Mouse (Mus musculus): ENCODE data around the gene Ell.
"Not testable (repeated sequence)": the region's sequence is repeated elsewhere in the genome, so short reads cannot be mapped to it uniquely, and the experiment has no call there.

Ell gene

DNA sequence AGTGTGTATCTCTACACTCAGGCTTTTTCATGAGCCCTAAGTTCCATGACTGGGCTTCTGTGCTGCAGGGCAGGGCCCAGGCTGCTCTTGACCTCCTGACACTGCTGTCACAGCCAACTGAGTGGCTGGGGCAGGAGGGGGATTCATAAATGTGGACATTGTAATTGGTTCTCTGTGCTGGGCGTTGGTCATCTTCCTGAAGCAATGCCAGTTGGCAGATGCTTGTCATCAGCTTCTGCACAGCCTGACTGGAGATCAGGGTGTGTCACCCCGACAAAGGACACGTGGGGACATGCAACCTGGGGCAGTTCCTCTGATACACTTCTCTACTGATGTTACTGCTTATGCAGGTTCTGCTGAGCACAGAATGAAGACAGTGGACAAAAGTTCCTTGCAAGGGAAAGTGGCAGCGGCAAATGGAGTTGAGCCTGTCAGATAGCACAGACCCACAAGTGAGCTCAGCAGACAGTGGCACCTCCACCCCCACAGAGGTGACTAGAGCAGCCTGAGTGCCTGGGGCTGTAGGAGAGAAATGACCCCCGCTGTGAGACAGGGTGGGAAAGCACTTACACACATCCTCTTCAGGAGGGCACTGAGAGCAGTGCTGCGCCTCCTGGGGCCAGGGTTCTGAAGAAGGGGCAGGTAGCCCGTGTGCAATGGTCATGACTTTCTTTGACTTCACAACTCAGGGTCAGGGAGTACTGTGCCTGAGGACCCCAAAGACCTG lies 22.7 kb downstream of the Ell start:
- in situ Hi-C loops (cut with MboI; ENCODE audit: low sequenced_read_pairs): no loop called here

DNA sequence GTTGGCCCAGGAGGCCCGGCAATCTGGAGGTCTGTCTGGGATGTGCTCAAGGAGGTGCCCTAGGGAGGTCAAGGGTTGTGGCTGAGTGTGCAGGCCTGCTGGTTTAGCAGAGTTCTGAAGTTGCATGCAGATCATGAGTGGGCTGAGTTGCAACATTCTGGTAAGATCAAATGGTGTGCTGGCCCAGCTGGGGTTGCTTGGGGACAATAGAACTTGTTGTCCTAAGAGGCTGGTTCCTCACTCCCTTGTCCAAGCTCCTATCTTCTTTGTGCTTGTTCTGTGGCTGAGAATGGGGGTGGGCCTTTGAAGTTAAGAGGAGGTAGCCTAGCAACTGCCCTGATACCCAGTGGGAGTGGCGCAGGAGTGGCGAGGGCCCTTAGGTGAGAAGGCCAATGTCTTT lies 23.5 kb downstream of the Ell start:
- in situ Hi-C loops (cut with MboI; ENCODE audit: low sequenced_read_pairs): no loop called here

DNA sequence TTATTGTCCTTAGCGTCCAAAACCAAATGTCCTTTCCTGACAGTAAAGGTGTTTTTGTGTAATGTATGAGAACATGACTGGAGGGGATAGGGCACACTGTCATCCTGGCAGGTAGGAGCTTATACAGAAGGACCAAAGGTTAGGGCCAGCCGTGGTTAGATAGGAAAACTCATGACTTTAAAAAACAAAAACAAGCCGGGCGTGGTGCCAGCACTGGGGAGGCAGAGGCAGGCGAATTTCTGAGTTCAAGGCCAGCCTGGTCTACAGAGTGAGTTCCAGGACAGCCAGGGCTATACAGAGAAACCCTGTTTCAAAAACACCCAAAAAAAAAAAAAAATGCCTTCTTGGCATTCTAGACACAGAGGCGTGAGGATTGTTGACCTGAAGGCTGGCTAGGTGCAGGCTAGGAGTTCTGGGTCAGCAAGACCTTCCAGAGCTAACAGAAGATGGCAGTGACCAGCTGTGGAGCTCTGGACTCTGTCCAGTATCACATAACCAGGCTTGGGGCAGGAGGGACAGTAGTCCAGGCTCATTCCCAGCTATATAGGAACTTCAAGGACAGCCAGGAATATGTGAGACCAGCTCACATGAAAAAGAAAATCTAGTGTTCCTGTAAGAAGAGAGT lies 24.6 kb downstream of the Ell start:
- in situ Hi-C loops (cut with MboI; ENCODE audit: low sequenced_read_pairs): no loop called here

DNA sequence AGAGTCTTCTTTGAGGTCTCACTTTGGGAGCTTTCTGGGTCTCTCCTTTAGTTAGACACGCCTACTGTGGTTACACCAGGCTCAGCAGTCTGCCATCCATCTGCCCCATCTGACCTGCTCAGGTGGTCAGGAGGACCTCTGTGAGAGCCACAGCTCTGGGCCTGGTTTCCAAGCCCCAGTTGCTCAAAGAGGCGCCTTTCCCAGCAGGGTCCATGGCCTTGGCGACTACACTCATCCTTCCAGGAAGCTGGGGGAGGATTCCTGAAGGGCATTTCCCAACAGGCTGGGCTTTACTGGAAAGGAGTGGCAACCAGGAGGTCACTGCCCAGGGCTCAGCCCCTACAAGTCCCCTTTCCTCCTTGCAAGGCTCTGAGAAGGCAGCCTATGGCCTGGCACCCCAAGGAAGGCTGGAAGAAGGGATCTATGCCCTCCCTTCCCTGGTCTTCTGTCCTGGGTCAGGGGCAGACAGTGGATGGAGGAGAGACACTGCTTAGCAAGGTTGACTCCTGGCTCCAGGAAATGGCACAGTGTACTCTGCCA lies 25.5 kb downstream of the Ell start:
- in situ Hi-C loops (cut with MboI; ENCODE audit: low sequenced_read_pairs): no loop called here

DNA sequence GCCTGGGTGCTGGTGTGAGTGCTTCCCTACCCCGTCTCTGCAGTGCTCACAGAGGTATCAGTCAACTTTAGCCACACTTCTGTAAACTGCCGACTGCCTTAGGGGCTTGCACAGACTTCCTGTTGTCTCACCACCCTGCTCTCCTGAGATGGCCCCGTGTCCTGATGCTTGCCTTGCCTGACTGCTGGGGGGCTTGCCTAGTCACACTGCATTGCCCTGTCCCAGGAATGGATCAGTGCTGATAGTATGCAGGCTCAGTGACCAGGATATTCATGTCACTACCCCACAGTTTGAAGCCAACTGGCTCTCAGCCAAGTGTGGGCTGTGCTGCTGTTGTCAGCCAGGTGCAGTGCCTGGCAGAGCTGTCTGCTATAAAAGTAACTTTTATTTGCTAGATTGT lies 26.3 kb downstream of the Ell start:
- in situ Hi-C loops (cut with MboI; ENCODE audit: low sequenced_read_pairs): no loop called here

DNA sequence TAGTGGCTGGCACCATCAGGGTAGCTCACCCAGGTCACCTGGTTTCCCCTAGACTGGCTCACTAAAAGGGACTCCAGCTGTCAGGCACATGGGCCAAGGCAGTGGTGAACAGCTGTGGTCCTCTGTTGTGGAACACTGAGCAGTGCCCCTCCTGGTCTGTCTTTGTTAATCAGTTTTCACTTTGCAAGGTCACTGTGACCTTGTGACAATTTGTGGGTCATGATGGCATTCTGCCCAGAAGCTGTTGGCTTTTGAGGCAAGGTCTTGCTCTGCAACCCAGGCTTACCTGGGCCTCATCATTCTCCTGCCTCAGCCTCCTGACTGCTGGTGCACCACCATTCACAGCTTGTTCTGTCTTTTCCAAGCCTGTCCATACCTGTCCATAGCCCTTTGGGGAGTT lies 31.1 kb downstream of the Ell start:
- in situ Hi-C loops (cut with MboI; ENCODE audit: low sequenced_read_pairs): no loop called here

- in situ Hi-C loops (cut with MboI; ENCODE audit: low sequenced_read_pairs): no loop called here
These were observed 31.7 kb downstream of the Ell start for GRCm38 (mm10) chr8:70570990-70571389.

- in situ Hi-C loops (cut with MboI; ENCODE audit: low sequenced_read_pairs): no loop called here
These were observed 35.0 kb downstream of the Ell start for GRCm38 (mm10) chr8:70574302-70574701.

DNA sequence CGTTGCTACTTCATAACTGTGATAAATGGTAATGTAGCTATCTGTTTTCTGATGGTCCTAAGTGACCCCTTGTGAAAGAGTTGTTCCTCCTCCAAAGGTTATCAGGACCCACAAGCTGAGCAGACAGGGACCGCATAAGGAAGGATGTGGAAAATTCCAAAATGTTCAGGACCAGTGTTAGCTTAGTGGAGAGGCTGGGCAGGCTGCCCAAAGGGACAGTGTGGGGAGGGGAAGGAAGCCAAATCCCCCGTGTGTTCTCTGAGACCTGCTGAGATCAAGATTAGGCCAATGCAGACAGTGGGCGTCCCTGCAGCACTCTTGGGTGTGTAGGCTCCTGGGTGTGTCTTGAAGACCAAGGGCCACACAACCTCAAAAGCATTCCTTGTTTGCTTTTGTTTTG lies 35.7 kb downstream of the Ell start:
- in situ Hi-C loops (cut with MboI; ENCODE audit: low sequenced_read_pairs): no loop called here

DNA sequence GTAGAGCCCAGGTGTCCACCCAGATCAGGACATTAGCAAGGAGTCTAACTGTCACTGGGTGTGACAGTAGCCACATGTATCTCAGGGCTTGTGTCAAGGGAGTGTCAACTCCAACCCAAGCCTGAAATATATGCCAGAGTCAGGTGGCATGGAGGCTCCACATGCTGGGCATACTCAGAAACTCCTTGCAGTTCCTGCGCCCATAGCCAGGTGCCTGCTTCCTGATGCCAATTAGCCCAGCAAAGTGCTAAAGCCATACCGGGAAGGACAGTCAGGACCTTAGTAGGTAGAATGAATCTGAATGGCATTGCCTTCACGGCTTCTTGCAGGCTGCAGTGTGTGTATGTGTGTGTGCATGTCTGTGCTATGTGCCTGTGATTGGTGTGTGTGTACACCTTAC lies 38.0 kb downstream of the Ell start:
- in situ Hi-C loops (cut with MboI; ENCODE audit: low sequenced_read_pairs): no loop called here

GRCm38 (mm10) chr8:70583476-70584387 lies 44.5 kb downstream of the Ell start:
- in situ Hi-C loops (cut with MboI; ENCODE audit: low sequenced_read_pairs): no loop called here

GRCm38 (mm10) chr8:70584606-70585257 lies 45.5 kb downstream of the Ell start:
- in situ Hi-C loops (cut with MboI; ENCODE audit: low sequenced_read_pairs): no loop called here

GRCm38 (mm10) chr8:70585258-70585652 lies 46.0 kb downstream of the Ell start:
- in situ Hi-C loops (cut with MboI; ENCODE audit: low sequenced_read_pairs): no loop called here

DNA sequence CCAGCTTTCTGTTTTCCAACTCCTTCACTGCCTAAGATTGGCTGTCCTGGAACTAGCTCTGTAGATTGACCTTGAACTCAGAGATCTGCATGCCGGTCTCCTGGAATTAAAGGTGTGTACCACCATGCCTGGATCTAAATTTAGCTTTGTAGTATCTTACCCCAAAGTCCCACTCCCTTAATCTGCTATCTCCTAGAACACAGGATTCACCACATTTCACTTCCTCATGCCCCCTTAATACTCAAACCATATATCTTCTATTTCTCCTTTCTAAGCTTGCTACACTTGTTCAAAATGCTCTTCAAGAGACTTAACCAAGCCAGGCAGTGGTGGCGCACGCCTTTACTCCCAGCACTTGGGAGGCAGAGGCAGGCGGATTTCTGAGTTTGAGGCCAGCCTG lies 48.7 kb downstream of the Ell start:
- in situ Hi-C loops (cut with MboI; ENCODE audit: low sequenced_read_pairs): not testable (repeated sequence)

GRCm38 (mm10) chr8:70591569-70591968 lies 52.3 kb downstream of the Ell start:
- in situ Hi-C loops (cut with MboI; ENCODE audit: low sequenced_read_pairs): no loop called here

DNA sequence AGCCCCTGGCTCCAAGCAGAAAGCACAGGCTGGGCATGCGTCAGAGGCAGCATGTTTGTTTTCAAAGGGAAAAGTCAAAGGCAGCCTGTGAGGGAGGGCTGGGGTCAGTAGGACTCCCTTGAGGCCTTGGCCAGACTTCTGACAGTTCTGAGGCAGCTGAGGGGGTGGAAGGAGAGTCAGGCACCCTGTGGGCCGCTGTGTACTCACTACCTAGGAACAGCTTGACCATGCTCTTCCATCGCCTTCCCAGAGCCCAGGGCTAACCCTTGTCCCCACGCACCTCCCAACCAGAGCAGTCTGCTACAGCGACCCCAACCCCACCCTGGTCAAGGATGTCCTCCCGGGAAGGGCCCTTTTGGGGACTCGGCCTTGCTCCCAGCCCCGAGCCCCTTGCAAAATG lies 53.9 kb downstream of the Ell start:
- in situ Hi-C loops (cut with MboI; ENCODE audit: low sequenced_read_pairs): no loop called here

DNA sequence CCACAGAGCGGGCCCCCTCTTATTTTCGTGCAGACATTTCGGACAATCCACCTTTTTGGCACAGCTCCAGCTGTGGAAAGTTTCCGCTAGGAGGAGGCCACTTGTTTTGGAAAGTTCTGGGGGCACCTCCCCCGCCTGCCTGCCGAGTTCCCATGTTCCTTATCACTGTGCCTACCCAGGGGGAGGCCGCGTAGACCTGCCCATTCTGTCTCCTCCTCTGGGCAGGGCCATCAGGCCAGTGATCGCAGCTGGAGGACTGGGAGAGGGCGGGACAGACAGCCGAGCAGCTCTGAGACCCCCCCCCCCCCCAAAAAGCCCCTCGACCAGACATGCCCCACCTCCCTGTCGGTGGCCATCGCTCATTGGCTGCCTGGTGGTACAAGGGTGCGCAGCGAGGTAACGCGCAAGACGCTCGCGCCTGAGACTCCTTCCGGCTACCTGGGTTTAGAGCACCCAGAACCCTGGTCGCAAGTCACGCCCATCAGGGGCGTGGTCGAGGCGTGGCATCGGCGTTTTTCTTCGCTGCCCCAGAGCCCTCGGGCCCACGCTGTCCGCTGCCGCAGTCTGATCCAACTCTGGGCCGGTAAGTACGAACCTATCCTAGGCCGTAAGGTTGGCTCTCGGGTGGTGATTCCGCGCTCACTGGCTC lies 54.8 kb downstream of the Ell start, which contains the start of gene Isyna1:
Isyna1 (plus strand) TSS at position 413 of the 649 bp plus-strand sequence.
- in situ Hi-C loops (cut with MboI; ENCODE audit: low sequenced_read_pairs): no loop called here

DNA sequence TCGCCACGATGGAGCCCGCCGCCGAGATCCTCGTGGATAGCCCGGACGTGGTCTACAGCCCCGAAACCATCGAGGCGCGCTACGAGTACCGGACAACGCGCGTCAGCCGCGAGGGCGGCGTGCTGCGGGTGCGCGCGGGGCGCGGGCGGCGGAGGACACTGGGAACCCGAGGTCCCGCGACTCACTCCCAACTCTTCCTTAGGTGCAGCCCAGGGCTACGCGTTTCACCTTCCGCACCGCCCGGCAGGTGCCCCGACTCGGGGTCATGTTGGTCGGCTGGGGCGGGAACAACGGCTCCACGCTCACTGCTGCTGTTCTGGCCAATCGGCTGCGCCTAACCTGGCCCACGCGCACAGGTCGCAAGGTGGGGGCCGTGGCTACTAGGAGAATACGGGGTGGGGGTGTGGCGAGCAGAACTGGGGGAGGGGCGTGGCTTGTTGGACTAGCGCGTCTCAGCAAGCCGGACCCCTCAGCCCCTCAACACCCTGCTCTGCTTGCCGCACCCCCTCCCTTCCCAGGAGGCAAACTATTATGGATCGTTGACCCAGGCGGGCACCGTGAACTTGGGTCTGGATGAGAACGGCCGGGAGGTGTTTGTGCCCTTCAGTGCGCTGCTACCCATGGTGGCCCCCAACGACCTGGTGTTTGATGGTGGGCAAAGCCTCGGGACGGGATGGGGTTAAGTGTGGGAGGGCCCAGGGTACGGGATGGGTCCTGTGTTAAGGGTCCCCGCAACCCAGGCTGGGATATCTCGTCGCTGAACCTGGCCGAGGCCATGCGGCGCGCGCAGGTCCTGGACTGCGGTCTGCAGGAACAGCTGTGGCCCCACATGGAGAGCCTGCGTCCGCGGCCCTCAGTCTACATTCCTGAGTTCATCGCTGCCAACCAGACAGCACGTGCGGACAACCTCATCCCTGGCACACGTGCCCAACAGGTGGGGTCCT lies 55.6 kb downstream of the Ell start:
- in situ Hi-C loops (cut with MboI; ENCODE audit: low sequenced_read_pairs): no loop called here

- in situ Hi-C loops (cut with MboI; ENCODE audit: low sequenced_read_pairs): no loop called here
These were observed 56.6 kb downstream of the Ell start for GRCm38 (mm10) chr8:70595811-70596210.

Data from CH12F3 (cell line).